Mouse (Mus musculus): ENCODE results near the gene Adcy6.

The Adcy6 gene

DNA sequence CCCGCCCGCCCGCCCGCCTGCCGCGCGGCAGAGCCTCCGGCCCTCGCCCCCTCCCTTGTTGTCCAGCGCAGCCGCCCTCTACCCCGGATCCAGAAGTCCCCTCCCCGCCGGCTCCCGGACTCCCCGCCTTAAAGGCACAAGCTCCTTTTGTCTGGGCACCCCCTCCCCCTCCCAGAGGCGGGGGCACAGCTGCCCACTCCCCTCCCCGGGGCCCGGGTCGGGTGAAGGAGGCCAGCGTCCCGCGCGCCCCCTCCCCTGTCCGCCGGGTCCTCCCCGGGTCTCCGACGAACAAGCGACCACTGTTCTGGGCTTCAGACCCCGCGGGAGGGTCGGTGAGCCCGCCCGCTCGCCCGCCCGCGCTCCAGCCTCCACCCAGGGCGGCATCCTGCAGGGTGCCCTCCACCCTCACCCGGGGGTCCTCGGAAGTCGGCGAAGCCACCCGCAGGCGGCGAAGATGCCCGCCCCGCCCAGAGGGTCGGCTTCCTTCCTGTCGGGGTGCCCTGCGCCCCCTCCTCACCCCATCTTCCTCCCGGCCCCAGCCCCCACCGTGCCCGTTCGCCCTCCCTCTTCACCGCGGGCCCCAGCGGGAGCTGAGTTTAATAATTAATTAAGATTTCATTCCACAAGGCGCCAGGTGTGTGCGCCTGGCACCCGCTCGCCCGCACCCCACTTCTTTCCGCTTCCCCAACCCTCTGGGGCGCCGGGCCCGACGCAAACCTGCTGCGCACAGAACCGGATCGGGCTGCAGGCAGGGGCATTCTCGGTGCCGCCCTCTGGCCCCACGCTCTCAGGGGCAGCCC, at the start of gene Adcy6:
Gene Adcy6, minus strand, starts transcription at position 746 of the 800 bp plus-strand sequence.
- CTCF ChIA-PET, result no interaction called here

DNA sequence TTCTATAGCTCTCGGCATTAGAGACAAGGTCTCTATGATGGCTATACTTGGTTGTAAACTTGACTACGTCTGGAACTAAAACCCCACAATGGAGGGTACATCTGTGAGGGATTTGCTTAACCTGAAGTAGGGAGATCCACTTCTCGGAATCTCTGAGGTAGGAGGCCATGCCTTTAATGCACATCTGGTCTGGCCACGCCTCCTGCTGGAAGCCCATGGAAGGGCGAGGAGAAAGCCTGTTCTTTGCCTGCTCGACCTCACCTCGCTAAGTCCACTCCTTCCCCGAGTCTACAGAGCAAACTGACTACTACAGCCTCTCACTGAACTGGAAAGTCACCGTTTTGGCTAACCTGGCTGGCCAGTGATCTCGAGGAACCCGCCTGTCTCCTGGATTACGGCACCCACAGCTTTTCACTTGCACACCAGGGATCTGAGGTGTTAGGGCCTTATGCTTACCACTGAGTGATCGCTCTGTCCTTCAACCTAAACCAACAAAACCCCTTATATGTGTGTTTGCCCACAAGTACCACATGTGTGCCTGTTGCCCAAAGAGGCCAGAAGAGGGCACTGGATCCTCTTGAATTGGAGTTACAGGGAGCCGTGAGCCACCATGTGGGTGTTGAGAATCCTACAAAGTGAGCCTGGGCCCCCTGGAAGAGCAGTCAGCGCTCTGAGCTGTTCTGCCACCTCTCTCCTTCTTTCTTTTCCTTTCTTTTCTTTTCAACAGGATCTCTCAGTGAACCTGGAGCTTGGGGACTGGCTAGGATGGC, 47.3 kb upstream of the Adcy6 start:
- CTCF ChIA-PET, result interaction anchor here (0.5 kb wide), 1 partner anchor 22 kb away, joined by 5 read pairs; no protein-coding TSS in a partner anchor

DNA sequence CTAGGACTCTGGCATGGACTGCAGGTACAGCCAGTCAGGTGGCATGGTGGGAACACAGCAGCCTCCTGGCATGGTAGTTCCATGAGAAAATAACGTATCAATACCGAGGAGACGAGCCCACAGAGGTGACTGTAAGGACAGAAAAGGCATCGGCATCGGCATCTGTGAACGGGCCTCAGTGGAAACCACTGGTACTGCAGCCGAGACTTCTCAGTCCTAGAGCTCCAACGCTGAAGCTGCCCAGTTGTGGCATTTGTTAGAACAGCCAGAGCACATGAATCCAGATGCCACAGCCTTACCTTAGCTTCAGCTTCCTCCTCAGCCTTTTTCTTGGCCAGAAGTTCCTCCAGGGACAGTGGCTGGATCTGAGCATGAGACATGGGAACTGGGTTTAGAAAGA, 42.3 kb upstream of the Adcy6 start:
- CTCF ChIA-PET, result no interaction called here

DNA sequence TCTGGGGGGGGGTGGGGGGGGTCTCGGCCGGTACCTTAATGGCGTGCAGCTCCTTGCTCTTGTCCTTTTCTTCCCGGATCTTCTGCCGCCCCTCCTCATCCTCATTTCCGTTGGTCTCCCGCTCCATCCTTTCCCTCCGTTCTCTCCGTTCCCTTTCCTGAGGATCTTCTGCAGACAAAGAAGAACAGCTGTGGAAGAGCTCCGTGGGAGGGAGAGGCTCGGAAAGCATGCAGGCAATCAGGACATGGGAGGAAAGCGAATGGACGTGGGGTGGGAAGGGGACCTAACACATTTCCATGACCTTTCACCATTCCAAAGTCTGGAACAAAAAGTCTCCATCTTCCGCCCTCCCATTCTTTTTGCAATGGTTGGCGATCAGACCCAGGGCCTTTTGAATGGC, 41.6 kb upstream of the Adcy6 start:
- CTCF ChIA-PET, result no interaction called here

DNA sequence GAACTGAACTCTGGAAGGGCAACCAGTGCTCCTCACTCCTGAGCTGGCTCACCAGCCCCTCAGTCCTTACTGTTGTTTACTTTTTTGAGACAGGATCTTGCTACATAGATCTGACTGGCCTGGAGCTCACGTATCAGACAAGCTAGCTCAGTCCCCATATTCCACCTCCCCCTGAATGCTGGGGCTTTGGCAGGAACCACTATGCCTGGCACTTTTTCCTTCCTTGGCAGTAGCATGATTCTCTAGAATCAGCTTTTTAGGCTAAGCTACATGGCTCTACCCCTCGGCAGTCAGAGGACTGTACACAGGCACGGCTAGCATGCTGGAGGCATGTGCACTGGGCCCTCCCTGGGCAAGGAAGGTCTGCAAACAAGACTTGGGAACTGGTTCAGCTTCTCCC, 38.2 kb upstream of the Adcy6 start:
- CTCF ChIA-PET, result no interaction called here

DNA sequence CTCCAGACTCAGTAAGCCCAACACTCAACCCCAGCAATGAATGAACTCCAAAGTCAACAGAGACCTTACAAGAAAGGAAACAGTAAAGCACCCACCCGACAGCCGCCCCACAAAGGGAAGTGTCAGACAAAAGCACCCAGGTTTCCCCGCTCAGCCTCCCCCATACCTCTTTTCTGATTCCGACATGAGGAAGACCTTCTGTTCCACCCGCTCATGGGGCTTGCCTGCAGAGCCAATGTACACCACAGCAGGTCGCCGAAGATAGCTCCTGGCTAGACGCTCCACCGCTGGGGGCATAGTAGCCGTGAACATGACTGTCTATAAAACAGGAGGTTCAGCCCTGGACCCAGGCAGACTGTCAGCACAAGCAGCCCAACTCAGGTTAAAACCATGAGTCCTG, 37.4 kb upstream of the Adcy6 start:
- CTCF ChIA-PET, result no interaction called here

DNA sequence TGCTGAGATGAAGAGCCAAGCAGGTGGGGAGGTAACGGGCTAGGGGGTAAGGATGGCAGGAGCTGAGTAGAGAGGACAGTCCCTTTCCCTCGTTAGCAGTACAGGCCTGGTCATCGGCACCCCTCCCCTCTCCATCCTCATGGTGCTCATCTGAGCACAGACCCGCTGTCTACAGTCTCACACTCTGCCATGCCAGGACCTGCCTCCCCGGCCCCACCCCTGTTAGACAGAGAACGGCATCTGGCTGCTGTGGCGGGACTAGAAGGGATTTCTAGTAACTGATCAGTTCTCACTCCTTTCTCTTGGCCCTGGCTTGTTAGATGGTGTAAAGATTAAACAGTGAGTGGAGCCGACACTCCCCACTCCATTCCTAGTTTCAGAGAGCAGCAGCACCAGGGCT, 36.9 kb upstream of the Adcy6 start:
- CTCF ChIA-PET, result no interaction called here

DNA sequence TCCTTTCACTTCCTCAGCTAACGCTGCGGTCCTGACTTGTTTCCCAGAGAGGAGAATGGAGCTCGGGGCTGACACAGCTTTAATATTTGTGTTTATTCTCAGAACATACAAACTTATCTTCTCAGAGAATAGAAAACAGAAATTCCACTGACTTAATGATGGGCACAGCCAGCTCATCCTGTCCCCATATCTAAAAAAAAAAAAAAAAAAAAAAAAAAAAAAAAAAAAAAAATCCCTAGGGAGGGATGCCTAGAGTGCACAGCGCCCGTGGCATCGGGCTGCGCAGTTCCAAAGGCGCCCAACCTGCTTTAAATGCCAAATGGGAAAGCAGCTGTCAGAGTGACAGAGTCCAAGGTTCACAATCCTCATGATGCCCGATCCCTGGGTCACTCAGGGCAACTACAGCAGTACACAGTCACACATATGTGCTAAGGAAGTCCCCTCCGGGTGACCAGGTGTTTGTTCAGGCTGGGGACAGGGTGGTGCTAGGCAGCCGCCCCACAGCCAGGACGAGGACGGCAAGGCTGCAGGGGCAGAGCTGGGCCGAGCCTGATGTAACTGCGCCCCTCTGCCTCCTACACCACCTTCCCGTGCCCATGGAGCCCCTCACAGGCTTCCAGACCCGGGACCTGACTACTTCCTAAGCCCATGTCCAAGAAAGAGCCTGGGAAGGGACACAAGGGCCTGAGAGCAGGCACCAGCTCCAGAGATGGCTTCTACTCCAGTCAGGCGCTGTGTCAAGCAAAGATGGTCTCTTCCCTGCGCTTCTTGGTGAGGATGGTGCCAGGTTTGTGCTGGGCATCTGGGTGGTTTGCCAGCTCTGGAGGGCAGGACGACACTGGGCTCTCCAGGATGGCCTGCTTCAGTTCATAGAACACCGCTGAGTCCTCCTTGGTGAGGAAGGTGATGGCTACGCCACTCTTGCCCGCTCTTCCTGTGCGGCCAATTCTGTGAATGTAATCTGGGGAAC, 35.5 kb upstream of the Adcy6 start:
- CTCF ChIA-PET, result interaction anchor here (0.5 to 0.6 kb wide), 2 partner anchors 86 to 134 kb away, joined by 4 to 16 read pairs; no protein-coding TSS in a partner anchor

DNA sequence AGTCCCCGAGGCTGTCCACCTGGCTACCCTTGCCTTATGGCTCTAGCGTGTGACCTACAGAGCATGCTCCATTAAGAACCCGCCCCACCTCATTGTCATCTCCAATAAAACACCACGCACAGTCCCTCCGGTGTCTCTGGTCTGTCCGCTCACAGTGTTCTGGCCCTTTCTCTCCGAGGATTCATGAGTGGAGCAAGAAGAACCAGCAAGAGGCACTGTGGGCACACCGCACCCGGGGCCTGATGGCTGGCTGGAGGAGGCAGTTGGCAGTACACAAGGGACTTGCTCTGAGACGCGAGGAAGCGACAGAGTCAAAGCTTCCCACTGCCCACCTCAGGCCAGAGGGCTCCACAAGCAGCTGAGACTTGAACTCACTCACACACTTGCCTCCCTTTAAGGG, 34.5 kb upstream of the Adcy6 start:
- CTCF ChIA-PET, result interaction anchor here (0.5 to 0.6 kb wide), 3 partner anchors 23 to 135 kb away, joined by 4 to 28 read pairs (median 16); no protein-coding TSS in a partner anchor

DNA sequence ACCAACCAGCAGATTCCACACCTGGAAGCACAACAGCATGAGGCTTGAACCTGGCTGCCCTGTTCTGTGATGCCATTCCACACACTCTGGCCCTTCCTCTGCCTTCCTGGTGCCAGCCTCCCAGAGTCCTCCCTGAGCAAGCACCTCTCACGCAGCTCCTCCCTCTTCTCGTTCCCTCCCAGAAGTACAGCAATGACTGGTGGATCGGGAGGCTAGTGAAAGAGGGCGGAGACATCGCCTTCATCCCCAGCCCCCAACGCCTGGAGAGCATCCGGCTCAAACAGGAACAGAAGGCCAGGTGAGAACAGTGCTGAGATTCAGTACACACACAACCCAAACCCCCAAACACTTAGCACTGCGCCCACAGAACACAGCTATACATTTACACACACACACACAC, 30.3 kb upstream of the Adcy6 start:
- CTCF ChIA-PET, result no interaction called here

DNA sequence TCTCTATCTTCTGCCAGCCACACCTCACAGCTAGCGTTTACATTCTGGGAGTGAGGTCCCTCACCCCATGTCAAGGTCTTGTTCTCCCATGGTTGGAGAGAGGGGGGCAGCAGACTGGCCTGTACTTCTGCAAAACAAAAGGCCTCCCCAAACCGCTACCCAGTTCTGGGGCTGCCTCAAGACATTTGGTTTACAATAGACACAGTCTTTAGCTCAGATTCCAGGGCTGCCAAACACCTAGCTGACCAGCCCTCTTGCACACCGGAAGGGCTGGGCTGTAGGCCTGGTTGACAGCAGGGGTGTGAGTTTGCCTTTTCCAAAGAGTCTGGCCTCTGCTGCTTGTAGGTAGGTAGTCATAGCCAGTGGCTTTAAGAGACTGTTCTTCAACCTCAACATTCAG, 27.3 kb upstream of the Adcy6 start:
- CTCF ChIA-PET, result interaction anchor here (0.6 kb wide), 1 partner anchor 1340 kb away, joined by 4 read pairs; no protein-coding TSS in a partner anchor

DNA sequence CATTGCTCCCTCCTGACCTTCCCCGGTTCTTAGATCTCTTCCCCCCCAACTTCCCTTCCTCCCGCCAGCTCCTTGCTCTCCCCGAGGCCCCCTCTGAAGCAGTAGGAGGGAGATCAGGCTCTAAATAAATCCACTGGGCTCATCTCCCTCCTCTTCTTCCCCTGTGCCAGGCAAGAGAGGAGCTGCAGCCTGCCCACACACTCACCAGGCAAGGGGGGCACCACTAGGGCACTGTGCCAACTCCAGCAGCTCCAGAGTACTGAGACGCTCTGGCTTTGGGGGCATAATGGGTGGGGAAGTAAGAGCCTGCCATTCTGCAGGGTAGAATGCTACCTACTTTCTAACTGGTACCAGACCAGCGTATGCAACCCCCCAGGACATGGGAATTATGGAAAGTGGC, 26.6 kb upstream of the Adcy6 start:
- CTCF ChIA-PET, result interaction anchor here (0.6 kb wide), 1 partner anchor 1341 kb away, joined by 4 read pairs; no protein-coding TSS in a partner anchor

DNA sequence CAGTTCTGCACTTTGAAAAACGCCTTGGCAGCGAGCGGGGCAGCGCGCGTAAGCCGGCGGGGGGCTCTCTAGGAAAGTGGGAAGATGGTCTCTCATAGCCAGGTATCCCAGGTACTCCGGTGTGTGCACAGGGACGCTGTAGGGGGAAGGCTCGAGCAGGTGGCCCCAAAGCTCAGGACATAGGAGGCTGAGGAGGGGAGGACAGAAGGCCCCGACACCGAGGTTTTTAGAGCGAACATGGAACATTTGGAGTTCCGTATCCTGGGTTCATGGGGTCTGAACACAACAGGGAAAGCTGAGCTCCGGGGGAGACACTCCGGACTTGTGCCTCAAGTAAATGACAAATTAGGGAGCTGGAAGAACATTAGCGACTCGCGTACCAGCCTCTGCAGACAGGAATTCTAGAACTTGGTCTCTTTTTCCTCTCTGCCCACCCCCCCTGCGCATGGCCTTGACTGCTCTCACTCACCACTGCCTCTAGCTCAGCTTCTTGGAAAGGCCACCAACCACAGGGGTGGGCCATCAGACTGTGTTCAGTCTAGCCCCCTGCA, 25.5 kb upstream of the Adcy6 start:
- CTCF ChIA-PET, result interaction anchor here (0.6 kb wide), 1 partner anchor 681 kb away, joined by 5 read pairs; no protein-coding TSS in a partner anchor

DNA sequence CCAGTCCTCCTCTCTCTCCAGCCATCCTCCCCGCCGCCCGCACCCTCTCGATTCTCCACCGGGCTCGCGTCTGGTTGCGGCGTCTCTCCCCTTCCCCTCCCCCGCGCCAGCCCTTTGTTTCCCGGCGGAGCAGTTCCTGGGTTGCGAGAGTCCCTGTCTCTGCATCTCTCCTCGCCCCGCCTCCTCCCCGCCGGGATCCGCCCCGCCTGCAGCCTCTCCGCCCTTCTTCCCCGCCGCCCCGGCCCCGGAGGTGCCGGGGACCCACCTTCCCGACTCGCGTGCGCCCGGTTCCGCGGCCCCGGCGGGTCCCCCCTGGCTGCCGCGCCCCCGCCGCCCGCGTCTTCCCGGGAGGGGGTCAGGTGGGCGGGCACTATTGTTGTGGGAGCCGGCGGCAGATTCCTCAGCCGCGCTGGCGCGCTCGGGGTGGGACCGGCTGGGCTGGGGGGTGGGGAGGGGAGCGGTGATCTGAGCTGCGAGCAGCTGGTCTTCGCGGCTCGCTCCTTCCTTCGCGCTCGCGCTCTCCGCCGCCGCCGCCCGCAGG, 24.7 kb upstream of the Adcy6 start:
- CTCF ChIA-PET, result interaction anchor here (0.6 kb wide), 1 partner anchor 680 kb away, joined by 5 read pairs; no protein-coding TSS in a partner anchor

DNA sequence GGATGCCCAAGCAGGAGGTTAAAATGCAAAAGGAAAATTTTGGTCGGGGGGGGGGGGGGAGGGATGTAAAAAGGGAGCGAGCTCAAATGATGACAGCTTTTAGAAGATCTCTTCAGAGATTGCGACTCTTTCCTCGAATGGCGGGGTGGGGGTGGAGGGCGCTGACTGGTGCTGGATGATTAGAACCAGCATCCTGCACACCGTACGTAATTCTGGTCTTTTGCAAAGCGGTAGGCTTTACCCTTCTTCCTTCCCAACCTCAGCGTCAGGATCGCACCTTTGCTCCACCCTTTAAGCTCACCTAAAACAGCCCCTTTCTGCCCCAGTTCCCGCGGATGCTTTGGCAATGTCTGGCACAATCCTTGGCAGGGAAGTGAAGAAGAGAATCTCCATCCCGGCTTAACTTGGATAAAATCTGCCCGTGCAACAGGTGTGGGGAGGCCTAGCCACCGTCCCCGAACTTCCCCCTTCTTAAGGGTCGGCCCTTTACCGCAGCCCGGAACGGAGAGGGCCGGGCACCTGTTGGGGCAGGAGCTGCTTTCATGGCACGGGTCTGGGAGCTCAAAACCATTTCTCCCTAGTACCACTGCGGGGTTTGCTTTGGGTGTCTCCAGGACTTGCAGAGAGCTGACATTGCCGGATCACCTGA, 24.1 kb upstream of the Adcy6 start:
- CTCF ChIA-PET, result interaction anchor here (0.6 to 0.7 kb wide), 2 partner anchors 44 to 465 kb away, joined by 3 to 4 read pairs; no protein-coding TSS in a partner anchor

DNA sequence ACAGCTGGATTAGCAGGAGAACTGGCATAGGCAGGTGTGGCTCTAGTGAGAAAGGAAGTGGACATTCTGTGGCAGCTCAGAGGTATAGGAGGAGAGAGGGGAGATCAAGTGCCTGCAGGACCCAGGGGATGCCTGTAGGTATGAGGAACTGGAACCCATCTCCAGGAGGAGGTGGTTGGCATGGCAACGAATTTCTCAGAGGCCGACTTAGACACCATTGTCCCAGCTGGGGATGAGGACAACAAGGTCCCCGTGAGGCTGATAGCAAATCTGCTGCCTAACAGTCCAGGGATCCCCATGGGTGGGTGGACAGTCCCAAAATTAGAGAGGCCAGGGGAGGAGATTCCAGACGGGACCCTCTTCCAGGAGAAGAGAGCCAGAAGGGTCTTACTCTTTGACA, 23.0 kb upstream of the Adcy6 start:
- CTCF ChIA-PET, result no interaction called here

DNA sequence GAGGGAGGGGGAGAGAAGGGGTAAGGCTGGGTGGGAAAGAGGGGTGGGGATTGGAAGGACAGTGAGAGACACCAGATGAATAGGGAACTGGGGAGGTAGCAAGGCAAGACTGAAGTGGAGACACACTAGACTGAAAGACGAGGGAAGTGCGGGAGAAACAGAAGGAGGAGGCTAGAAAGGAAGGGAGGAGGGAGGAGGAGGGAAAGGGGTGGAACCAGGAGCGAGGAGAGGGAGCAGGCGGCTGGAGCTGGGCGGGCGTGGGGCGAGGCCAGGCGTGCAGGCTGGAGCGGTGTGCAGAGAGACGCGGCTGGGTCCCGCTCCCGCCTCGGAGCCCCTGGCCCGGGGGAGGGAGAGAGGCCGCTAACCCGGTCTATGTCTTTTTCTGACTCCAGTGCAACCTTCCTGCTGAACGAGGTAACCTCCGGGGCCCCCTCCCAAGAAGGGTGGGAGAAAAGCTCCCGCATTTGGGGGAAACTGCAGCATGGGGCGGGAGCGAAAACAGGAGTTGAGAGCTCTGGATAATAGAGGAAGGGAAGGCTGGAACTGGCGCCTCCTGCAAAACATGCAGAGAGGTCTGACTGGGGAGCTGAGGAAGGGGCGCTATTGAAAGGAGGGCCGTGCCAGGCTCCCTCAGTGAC, 22.4 kb upstream of the Adcy6 start:
- CTCF ChIA-PET, result interaction anchor here (0.6 kb wide), 1 partner anchor 26 kb away, joined by 3 read pairs; no protein-coding TSS in a partner anchor

DNA sequence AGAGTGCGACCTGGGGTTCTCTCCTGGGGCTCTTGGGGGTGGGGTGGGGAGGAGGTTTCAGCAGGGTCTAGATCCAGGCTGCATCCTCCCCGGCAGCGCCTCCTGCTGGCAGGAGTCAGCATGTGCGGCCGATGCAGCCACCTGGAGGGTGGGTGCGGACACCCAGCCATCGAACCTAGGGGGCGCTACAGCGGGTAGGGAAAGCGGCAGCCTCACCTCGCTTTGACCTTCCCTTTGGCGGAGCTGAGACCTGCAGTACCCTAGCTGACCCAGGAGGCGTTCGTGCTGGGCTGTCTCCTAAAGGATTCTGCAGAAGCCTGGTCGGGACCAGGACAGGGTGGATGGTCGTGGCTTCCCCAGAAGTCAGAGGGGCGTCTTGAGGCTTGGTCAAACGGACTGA, 21.6 kb upstream of the Adcy6 start:
- CTCF ChIA-PET, result interaction anchor here (0.6 kb wide), 1 partner anchor 26 kb away, joined by 3 read pairs; no protein-coding TSS in a partner anchor

DNA sequence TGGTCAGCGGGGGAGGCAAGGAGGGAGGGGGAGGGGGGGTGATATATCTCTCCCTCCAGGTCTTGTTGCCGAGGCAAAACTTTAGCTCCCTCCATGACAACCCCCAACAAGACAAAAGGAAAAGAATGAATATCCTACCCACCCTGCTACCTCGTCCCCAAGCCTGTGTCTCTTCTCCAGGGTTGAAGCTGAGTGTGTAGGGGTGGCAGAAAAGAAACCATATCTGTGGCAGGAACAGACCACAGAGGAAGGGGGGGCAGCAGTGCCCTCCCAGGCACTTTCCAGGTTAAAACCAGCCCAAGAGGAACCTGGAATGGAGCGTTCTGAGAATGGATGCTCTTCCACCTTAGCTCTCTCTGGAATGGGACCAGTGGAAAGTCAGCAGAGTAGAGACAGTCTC, 20.7 kb upstream of the Adcy6 start, which contains the start of gene Cacnb3:
Gene Cacnb3, plus strand, starts transcription at position 301 of the 400 bp plus-strand sequence.
- CTCF ChIA-PET, result interaction anchor here (1.1 kb wide), 1 partner anchor 46 kb away, joined by 3 read pairs; the partner anchor contains the start of gene Rnd1
